Mouse (Mus musculus) CH12.LX (cell line): ENCODE results near the gene Wnt7a. TPM values are rescaled to one million over a fixed set of nuclear protein-coding genes. Genes with fewer than 3 reads are reported as not detected.

Source experiments
- DNase-seq: peaks from one replicate; pipeline ENCODE4 v3.0.0-alpha.2; 2013; ENCODE audit errors: extremely low read depth
- H3K27ac ChIP-seq: 2 replicates; pipeline ENCODE4 v1.5.1; 2012; ENCODE audit warnings: low read depth, mild to moderate bottlenecking, control low read depth, moderate library complexity; ENCODE audit not compliant: insufficient read depth
- H3K27me3 ChIP-seq: replicated peaks from 2 replicates; pipeline ENCODE3; 2012; ENCODE audit warnings: inconsistent platforms
- H3K36me3 ChIP-seq, 2 experiments: replicated peaks in 1 of 2; 2 replicates each; pipeline versions ENCODE3 to v1.6.1; 2012; ENCODE audit warnings: inconsistent platforms in 1 of 2, low read length in 1 of 2, mild to moderate bottlenecking in 1 of 2, mixed read lengths in 1 of 2, moderate library complexity in 1 of 2; ENCODE audit not compliant: control insufficient read depth in 1 of 2, insufficient read depth in 1 of 2
- H3K4me1 ChIP-seq, 2 experiments: 2 replicates each; pipeline ENCODE4 v1.6.1; 2012; ENCODE audit warnings: inconsistent platforms in 1 of 2, moderate library complexity in 1 of 2; ENCODE audit not compliant: insufficient read depth in 2 of 2, control insufficient read depth in 1 of 2
- H3K4me2 ChIP-seq: 2 replicates; pipeline ENCODE4 v1.6.1; 2012; ENCODE audit warnings: low read depth, mild to moderate bottlenecking, control low read depth; ENCODE audit not compliant: poor library complexity, insufficient read depth, severe bottlenecking
- H3K4me3 ChIP-seq, 3 experiments: fragments of 150-350 bp in 1 of 3; sonication (generic) in 1 of 3; replicated peaks in 1 of 3; 2 replicates each; pipeline versions ENCODE3 to v1.5.1; 2011 to 2012; ENCODE audit warnings: low read depth in 2 of 3, low read length in 2 of 3, mild to moderate bottlenecking in 2 of 3, moderate library complexity in 2 of 3, control low read depth in 1 of 3, improper control_type of control experiment in 1 of 3, inconsistent platforms in 1 of 3, mixed read lengths in 1 of 3; ENCODE audit not compliant: poor library complexity in 1 of 3
- H3K79me2 ChIP-seq: replicated peaks from 2 replicates; pipeline ENCODE4 v1.6.1; 2012; ENCODE audit warnings: mild to moderate bottlenecking, moderate library complexity; ENCODE audit not compliant: control insufficient read depth, poor library complexity, insufficient read depth, severe bottlenecking; ENCODE audit errors: extremely low read depth
- H3K9ac ChIP-seq: 2 replicates; pipeline ENCODE4 v1.6.1; 2012; ENCODE audit warnings: low read depth, mild to moderate bottlenecking, control low read depth, moderate library complexity; ENCODE audit not compliant: insufficient read depth
- H3K9me3 ChIP-seq: replicated peaks from 2 replicates; pipeline ENCODE3; 2012; ENCODE audit warnings: low read length, inconsistent platforms, mixed read lengths
- BHLHE40 ChIP-seq: IDR thresholded peaks from 2 replicates; pipeline ENCODE4 v1.6.1; 2011; ENCODE audit warnings: mild to moderate bottlenecking, low read depth, low read length, improper control_type of control experiment
- CHD1 ChIP-seq: IDR thresholded peaks from 2 replicates; pipeline ENCODE4 v1.6.1; 2012; ENCODE audit warnings: low read depth, low read length, improper control_type of control experiment, inconsistent platforms
- CHD2 ChIP-seq: IDR thresholded peaks from 2 replicates; pipeline ENCODE4 v1.6.1; 2011; ENCODE audit warnings: low read length, improper control_type of control experiment
- ELF1 ChIP-seq: IDR thresholded peaks from 2 replicates; pipeline ENCODE4 v1.6.1; 2014; ENCODE audit warnings: low read depth, mild to moderate bottlenecking, inconsistent platforms, low read length, improper control_type of control experiment
- EP300 ChIP-seq: IDR thresholded peaks from 2 replicates; pipeline ENCODE4 v1.6.1; 2011; ENCODE audit warnings: low read length, improper control_type of control experiment
- ETS1 ChIP-seq: conservative IDR thresholded peaks from 2 replicates; pipeline ENCODE4 v1.6.1; 2012; ENCODE audit warnings: low read depth, mild to moderate bottlenecking, inconsistent platforms, low read length, improper control_type of control experiment, moderate library complexity
- HCFC1 ChIP-seq: IDR thresholded peaks from 2 replicates; pipeline ENCODE4 v1.6.1; 2012; ENCODE audit warnings: low read depth, mild to moderate bottlenecking, inconsistent platforms, low read length, improper control_type of control experiment
- JUN ChIP-seq: IDR thresholded peaks from 2 replicates; pipeline ENCODE4 v1.6.1; 2011; ENCODE audit warnings: low read depth, mild to moderate bottlenecking, low read length, improper control_type of control experiment, moderate library complexity; ENCODE audit not compliant: insufficient read depth
- JUND ChIP-seq: conservative IDR thresholded peaks from 2 replicates; pipeline ENCODE4 v1.6.1; 2011; ENCODE audit warnings: low read depth, low read length, improper control_type of control experiment
- KAT2A ChIP-seq: IDR thresholded peaks from 2 replicates; pipeline ENCODE4 v1.6.1; 2012; ENCODE audit warnings: low read length, improper control_type of control experiment, inconsistent platforms; ENCODE audit not compliant: insufficient replicate concordance
- MAFK ChIP-seq: IDR thresholded peaks from 2 replicates; pipeline ENCODE4 v1.6.1; 2011; ENCODE audit warnings: low read length, improper control_type of control experiment; ENCODE audit not compliant: insufficient replicate concordance
- MAZ ChIP-seq: IDR thresholded peaks from 2 replicates; pipeline ENCODE4 v1.6.1; 2012; ENCODE audit warnings: low read depth, mild to moderate bottlenecking, inconsistent platforms, low read length, improper control_type of control experiment, moderate library complexity
- MEF2A ChIP-seq: IDR thresholded peaks from 2 replicates; pipeline ENCODE4 v1.6.1; 2014; ENCODE audit warnings: low read depth, mild to moderate bottlenecking, inconsistent platforms, low read length, improper control_type of control experiment, borderline replicate concordance
- NELFE ChIP-seq: IDR thresholded peaks from 2 replicates; pipeline ENCODE4 v1.6.1; 2011; ENCODE audit warnings: low read depth, low read length, improper control_type of control experiment
- NRF1 ChIP-seq: IDR thresholded peaks from 2 replicates; pipeline ENCODE4 v1.6.1; 2014; ENCODE audit warnings: low read depth, mild to moderate bottlenecking, inconsistent platforms, low read length, improper control_type of control experiment, moderate library complexity
- POLR2A ChIP-seq: IDR thresholded peaks from 2 replicates; pipeline ENCODE4 v1.6.1; 2011; ENCODE audit warnings: low read depth, mild to moderate bottlenecking, improper control_type of control experiment, low read length
- SIN3A ChIP-seq: IDR thresholded peaks from 2 replicates; pipeline ENCODE4 v1.6.1; 2012; ENCODE audit warnings: low read length, improper control_type of control experiment, inconsistent platforms
- TCF12 ChIP-seq: IDR thresholded peaks from 2 replicates; pipeline ENCODE4 v1.6.1; 2014; ENCODE audit warnings: low read depth, mild to moderate bottlenecking, inconsistent platforms, low read length, improper control_type of control experiment
- UBTF ChIP-seq: IDR thresholded peaks from 2 replicates; pipeline ENCODE4 v1.6.1; 2012; ENCODE audit warnings: low read depth, mild to moderate bottlenecking, inconsistent platforms, low read length, improper control_type of control experiment, moderate library complexity
- USF1 ChIP-seq: IDR thresholded peaks from 2 replicates; pipeline ENCODE4 v1.6.1; 2014; ENCODE audit warnings: low read depth, mild to moderate bottlenecking, inconsistent platforms, low read length, improper control_type of control experiment
- USF2 ChIP-seq: conservative IDR thresholded peaks from 2 replicates; pipeline ENCODE4 v1.6.1; 2011; ENCODE audit warnings: low read depth, low read length, improper control_type of control experiment
- ZC3H11A ChIP-seq: IDR thresholded peaks from 2 replicates; pipeline ENCODE4 v1.6.1; 2012; ENCODE audit warnings: low read depth, mild to moderate bottlenecking, inconsistent platforms, low read length, improper control_type of control experiment
- ZMIZ1 ChIP-seq: IDR thresholded peaks from 2 replicates; pipeline ENCODE4 v1.6.1; 2012; ENCODE audit warnings: low read depth, mild to moderate bottlenecking, inconsistent platforms, low read length, improper control_type of control experiment
- ZNF384 ChIP-seq: IDR thresholded peaks from 2 replicates; pipeline ENCODE4 v1.6.1; 2012; ENCODE audit warnings: low read depth, low read length, improper control_type of control experiment, inconsistent platforms
- dilution Hi-C: fragments of 300-500 bp; cut with MboI; formaldehyde crosslinking; loops from 2 replicates; pipeline ENCODE4 v1.14.3; 2020; ENCODE audit warnings: low sequenced_read_pairs; ENCODE audit not compliant: extremely low pct_unique_long_range_greater_than_20kb, extremely low pct_ligation_motif_present
- in situ Hi-C: fragments of 300-500 bp; cut with MboI; formaldehyde crosslinking; loops from 3 replicates; pipeline ENCODE4 v1.14.3; 2019; ENCODE audit warnings: low sequenced_read_pairs, low pct_ligation_motif_present, low pct_unique_long_range_greater_than_20kb, mixed read lengths
- polyA plus RNA-seq: library from polyadenylated mRNA; unstranded; fragments of >175 nt; gene quantifications from 2 replicates; pipeline ENCODE4 v1.2.1, GENCODE M21; 2012; ENCODE audit warnings: low read depth; ENCODE audit not compliant: insufficient read length
- total RNA-seq, 2 experiments: library from RNA; depleted of rRNA; stranded (reverse); fragments of 300-350 nt in 1 of 2; fragments of >200 nt in 1 of 2; gene quantifications; 2 replicates each; pipeline ENCODE4 v1.2.3; 2012 to 2014

Wnt7a gene
- total and polyA plus RNA-seq, 3 experiments = not detected

DNA sequence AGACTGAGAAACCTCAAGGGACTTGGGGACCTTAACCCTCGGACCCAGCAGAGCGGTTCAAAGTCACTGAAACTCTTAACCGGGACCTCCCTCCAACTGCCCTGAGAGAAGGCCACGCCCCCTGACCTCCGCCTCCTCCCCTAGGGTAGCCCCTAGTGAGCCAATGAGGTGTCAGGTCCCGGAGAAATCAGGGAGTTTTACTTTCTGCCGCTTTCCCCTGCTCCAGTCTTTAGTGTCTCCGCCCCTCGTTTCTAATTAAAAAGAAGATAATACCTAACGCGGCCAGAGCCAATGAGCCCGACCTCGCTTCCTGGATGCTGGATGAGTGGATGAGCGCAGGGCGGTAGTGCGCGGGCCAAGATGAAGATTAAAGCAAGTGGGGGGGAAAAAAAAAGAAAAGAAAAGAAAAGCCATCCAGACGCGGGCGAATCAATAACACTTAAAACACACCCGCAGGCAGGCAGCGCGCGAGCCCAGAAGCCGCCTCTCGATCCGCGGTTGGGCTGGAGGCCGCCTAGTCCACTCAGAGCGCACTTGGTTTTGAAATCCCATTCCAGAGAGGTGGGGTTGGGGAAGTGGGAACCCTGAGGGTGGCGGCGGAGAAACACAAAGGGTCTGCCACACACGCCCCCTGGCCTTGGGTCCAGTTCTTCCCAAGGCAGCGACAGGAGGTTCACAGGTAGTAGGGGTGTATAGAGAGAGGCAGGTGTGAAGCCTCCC lies 1.6 kb downstream of the Wnt7a start:
- in situ Hi-C loops = loop anchor here (10.0 to 25.0 kb wide), 2 partner anchors 125 to 247 kb away; partner anchors contain the start of gene Hdac11
- H3K9me3 ChIP-seq = peaks cover 15% of the 10 kb centered on the region
- H3K9ac ChIP-seq = no peak overlapping the region
- no peak overlapping the region for H3K4me2 ChIP-seq
- dilution Hi-C loops = no loop called here
- H3K27me3 ChIP-seq = peaks cover 75% of the 10 kb centered on the region
- H3K79me2 ChIP-seq = no peaks in the 10 kb centered on the region
- H3K4me1 ChIP-seq = no peaks in the 10 kb centered on the region; a peak in 1 of 4 replicates
- no peaks in the 10 kb centered on the region for H3K36me3 ChIP-seq
- H3K4me3 ChIP-seq = no peak overlapping the region
- H3K27ac ChIP-seq = no peak overlapping the region
- TF ChIP-seq ETS1 (no peak), EP300 (no peak), BHLHE40 (no peak), TCF12 (no peak), CHD1 (no peak), MAZ (no peak)
- no peak for DNase-seq

DNA sequence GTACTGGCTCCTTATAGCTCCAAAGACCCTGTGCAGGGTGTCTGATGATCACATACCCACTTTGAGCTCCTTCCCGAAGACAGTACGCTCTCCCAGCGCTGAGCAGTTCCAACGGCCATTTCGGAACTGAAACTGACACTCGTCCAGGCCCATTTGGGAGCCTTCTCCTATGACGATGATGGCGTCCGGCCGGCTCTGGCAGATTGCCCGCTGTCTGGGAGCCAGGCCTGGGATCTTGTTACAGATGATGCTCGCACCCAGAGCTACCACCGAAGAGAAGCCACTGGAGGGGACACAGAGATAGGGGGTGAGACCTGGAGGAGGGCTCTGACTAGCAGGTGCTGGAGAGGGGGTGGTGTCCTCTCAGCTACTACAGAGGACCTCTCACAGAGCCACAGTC lies 2.5 kb downstream of the Wnt7a start:
- dilution Hi-C loops = no loop called here
- Histone ChIP-seq H3K4me1 (no peaks in the 10 kb centered on the region; a peak in 1 of 4 replicates), H3K36me3 (no peaks in the 10 kb centered on the region), H3K27ac (no peak overlapping the region), H3K9me3 (peaks cover 15% of the 10 kb centered on the region), H3K4me2 (no peak overlapping the region), H3K79me2 (no peaks in the 10 kb centered on the region), H3K4me3 (no peak overlapping the region), H3K9ac (no peak overlapping the region), H3K27me3 (peaks cover 75% of the 10 kb centered on the region)
- no peak for DNase-seq
- TF ChIP-seq ZC3H11A (no peak), SIN3A (no peak), TCF12 (no peak), CHD1 (no peak), CHD2 (no peak), MEF2A (no peak)
- in situ Hi-C loops = loop anchor here (10.0 to 25.0 kb wide), 2 partner anchors 124 to 246 kb away; partner anchors contain the start of gene Hdac11

DNA sequence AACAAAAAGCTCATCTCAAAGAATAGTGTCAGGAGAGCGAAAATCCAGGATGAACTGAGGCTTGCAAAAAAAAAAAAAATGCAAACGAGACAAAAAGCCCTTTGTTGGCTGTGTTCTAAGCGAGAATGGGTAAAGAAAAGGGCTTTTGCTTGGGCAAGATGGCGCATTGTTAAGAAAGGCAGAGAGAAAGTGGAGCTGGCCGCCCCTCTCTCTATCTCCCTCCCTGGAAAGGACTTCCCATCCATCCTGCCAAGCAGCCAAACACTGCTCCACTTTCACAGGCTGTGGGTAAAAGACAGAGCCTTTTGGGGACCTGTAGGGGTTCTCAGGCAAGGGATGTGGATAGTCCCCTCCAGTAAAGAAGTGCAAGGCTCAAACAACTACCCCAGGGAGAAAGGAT lies 9.6 kb downstream of the Wnt7a start:
- no peak overlapping the region for H3K27ac ChIP-seq
- peaks cover 4% of the 10 kb centered on the region for H3K9me3 ChIP-seq
- H3K27me3 ChIP-seq = peaks cover 91% of the 10 kb centered on the region
- H3K36me3 ChIP-seq = no peaks in the 10 kb centered on the region
- dilution Hi-C loops (no loop called here), in situ Hi-C loops (loop anchor here (10.0 to 25.0 kb wide), 2 partner anchors 117 to 239 kb away; partner anchors contain the start of gene Hdac11)
- TF ChIP-seq NRF1 (no peak), JUN (no peak), CHD1 (no peak), BHLHE40 (no peak), POLR2A (no peak), ZMIZ1 (no peak), ELF1 (no peak), MAFK (no peak), ZNF384 (no peak), USF2 (no peak), NELFE (no peak), JUND (no peak), HCFC1 (no peak), MAZ (no peak), USF1 (no peak), UBTF (no peak), KAT2A (no peak)
- H3K4me2 ChIP-seq = no peak overlapping the region
- H3K4me3 ChIP-seq = no peak overlapping the region
- H3K9ac ChIP-seq = no peak overlapping the region
- H3K79me2 ChIP-seq = no peaks in the 10 kb centered on the region
- H3K4me1 ChIP-seq = no peaks in the 10 kb centered on the region; a peak in 1 of 4 replicates
- no peak for DNase-seq
